Mouse (Mus musculus): ENCODE data around the gene Axl.

GRCm38 (mm10) chr7:25789129-25789440 is 580 bp upstream of the Axl start:
- TF ChIP-seq ZKSCAN1 (IDR thresholded peaks at IDR 0.05; ENCODE audit: borderline replicate concordance, low read depth, low read length) = no peak
- TF ChIP-seq NELFE (IDR thresholded peaks at IDR 0.05; ENCODE audit: low read depth, low read length) = no peak
- TF ChIP-seq CTCF (conservative IDR thresholded peaks at IDR 0.05 in 1 of 2, IDR thresholded peaks at IDR 0.05 in 1 of 2; ENCODE audit: low read depth in 2 of 2, low read length in 2 of 2) = no peak
- TF ChIP-seq MAX (IDR thresholded peaks at IDR 0.05; ENCODE audit: low read length) = no peak
- no peak for TF ChIP-seq NRF1 (IDR thresholded peaks at IDR 0.05; ENCODE audit: low read depth, low read length)
- TF ChIP-seq PAX5 (IDR thresholded peaks at IDR 0.05; ENCODE audit: low read length) = no peak
- TF ChIP-seq EP300 (IDR thresholded peaks at IDR 0.05; ENCODE audit: low read length) = no peak
- no peak for TF ChIP-seq ZC3H11A (IDR thresholded peaks at IDR 0.05; ENCODE audit: low read depth, low read length)
- no peak for TF ChIP-seq POLR2A (IDR thresholded peaks at IDR 0.05; ENCODE audit: low read depth, low read length)
- TF ChIP-seq CHD2 (IDR thresholded peaks at IDR 0.05; ENCODE audit: low read length) = no peak

All from CH12.LX (cell line).